Mouse (Mus musculus) midbrain, embryonic 14.5 days (tissue): Measurements from ENCODE around the gene Hsp90ab1. TPM values are rescaled to one million over a fixed set of nuclear protein-coding genes. Genes with fewer than 3 reads are reported as not detected.

Source experiments
- ATAC-seq: fragments of 200-750 bp; cut with Nextera tagmentation; 2 replicates; pipeline ENCODE4 v1.8.0; 2017; ENCODE audit warnings: moderate number of reproducible peaks, moderate library complexity; ENCODE audit not compliant: low FRiP score, low TSS enrichment
- DNase-seq: peaks from one replicate; pipeline ENCODE4 v3.0.0-alpha.2; 2015
- H3K27ac ChIP-seq: fragments of 300-500 bp; sonication (generic); replicated peaks from 2 replicates; pipeline ENCODE4 v1.5.1; 2014; ENCODE audit warnings: mild to moderate bottlenecking, low read depth, low read length, moderate library complexity
- H3K27me3 ChIP-seq: fragments of 300-500 bp; sonication (generic); 2 replicates; pipeline ENCODE4 v1.6.1; 2014; ENCODE audit warnings: low read length, control low read depth, mixed read lengths; ENCODE audit not compliant: control insufficient read depth, insufficient read depth
- H3K36me3 ChIP-seq: fragments of 300-500 bp; sonication (generic); 2 replicates; pipeline ENCODE4 v1.6.1; 2014; ENCODE audit warnings: low read length, control low read depth; ENCODE audit not compliant: control insufficient read depth, insufficient read depth
- H3K4me1 ChIP-seq: fragments of 300-500 bp; sonication (generic); 2 replicates; pipeline ENCODE4 v1.6.1; 2014; ENCODE audit warnings: mild to moderate bottlenecking, antibody characterized with exemption, low read length, control low read depth; ENCODE audit not compliant: control insufficient read depth, insufficient read depth
- H3K4me2 ChIP-seq: fragments of 300-500 bp; sonication (generic); 2 replicates; pipeline ENCODE4 v1.6.1; 2014; ENCODE audit warnings: mild to moderate bottlenecking, low read length, moderate library complexity
- H3K4me3 ChIP-seq: fragments of 300-500 bp; sonication (generic); replicated peaks from 2 replicates; pipeline ENCODE4 v1.5.1; 2014; ENCODE audit warnings: low read depth, low read length
- H3K9ac ChIP-seq: fragments of 300-500 bp; sonication (generic); replicated peaks from 2 replicates; pipeline ENCODE4 v1.6.1; 2014; ENCODE audit warnings: mild to moderate bottlenecking, low read length, moderate library complexity
- H3K9me3 ChIP-seq: fragments of 300-500 bp; sonication (generic); 2 replicates; pipeline ENCODE4 v1.6.1; 2016; ENCODE audit warnings: low read length, control low read depth, mixed read lengths; ENCODE audit not compliant: control insufficient read depth
- WGBS: fragments of 180-500 bp; shearing (Covaris S2); extraction: QIAGEN DNeasy Blood & Tissue Kit; methylation state at CpG from one replicate; pipeline ENCODE4 v1.1.7; 2014; 5-methylcytosine and 5-hydroxymethylcytosine counted together
- polyA plus RNA-seq: library from polyadenylated mRNA; unstranded; fragments of >200 nt; fragmentation: Nextera tagmentation; extraction: Ambion mirVana; gene quantifications from 2 replicates; pipeline ENCODE4 v1.2.1, GENCODE M21; 2014

The Hsp90ab1 gene
- polyA plus RNA-seq, 1 experiment from 2014 or later: 1,388 TPM

DNA sequence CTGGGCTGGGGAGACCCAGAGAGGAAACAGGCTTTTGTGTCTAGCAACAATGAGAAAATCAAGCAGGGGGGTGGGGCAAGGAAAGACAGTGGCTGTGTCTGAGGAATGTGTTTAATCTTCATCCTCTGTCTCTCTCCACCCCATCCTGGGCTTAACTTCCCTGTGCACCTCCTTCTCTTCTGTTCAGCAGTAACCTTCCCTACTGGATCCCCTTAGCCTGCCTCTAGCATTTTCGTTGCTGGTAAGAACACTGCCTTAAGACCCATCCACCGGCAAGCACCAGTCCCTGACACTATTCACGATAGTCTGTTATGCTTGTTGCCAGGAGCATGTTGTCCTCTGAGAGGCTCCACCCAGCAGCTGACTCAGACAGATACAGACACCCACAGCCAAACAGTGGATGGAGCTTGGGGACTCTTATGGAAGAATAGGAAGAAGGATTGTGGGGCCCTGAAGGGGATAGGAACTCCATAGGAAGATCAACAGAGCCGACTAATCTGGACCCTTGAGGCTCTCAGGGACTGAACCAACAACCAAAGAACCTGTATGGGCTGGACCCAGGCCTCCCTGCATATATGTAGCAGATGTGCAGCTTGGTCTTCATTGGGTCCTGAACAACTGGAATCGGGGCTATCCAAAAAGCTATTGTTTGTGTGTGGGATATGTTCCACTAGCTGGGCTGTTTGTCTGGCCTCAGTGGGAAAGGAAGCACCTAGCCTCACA is 37.2 kb upstream of the Hsp90ab1 start:
- Histone ChIP-seq H3K4me1 (peaks cover 5% of the 10 kb centered on the region; the same call in 1 of the 2 replicates), H3K4me3 (no peak overlapping the region), H3K9me3 (no peaks in the 10 kb centered on the region), H3K27ac (no peak overlapping the region), H3K9ac (no peak overlapping the region), H3K36me3 (no peaks in the 10 kb centered on the region), H3K4me2 (no peak overlapping the region), H3K27me3 (no peaks in the 10 kb centered on the region)
- ATAC-seq: no peak
- 17% methylated on average over 5 of the region's 5 CpGs for WGBS
- DNase-seq: no peak

DNA sequence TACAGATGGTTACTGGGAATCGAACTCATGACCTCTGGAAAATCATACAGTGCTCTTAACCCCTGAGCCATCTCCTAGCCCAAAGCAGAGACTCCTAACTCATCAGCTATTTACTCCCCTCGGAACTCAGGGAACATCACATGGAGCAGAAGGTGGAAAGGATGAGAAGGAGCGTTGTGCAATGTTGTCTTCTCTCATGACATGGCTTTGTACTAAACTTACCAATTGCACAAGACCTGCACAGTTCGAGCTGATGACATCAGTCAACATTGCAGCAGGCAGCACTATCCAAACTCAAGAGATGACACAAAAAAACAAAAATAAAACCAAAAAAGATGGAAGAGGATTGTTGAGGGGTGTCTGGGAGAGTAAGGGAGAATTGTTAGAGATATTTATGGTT is 35.3 kb upstream of the Hsp90ab1 start:
- H3K4me2 ChIP-seq: no peak overlapping the region
- H3K36me3 ChIP-seq: no peaks in the 10 kb centered on the region
- ATAC-seq (no peak), DNase-seq (no peak)
- H3K9ac ChIP-seq: no peak overlapping the region
- H3K27me3 ChIP-seq: no peaks in the 10 kb centered on the region
- H3K4me1 ChIP-seq: peaks cover 5% of the 10 kb centered on the region; the same call in 1 of the 2 replicates
- no peaks in the 10 kb centered on the region for H3K9me3 ChIP-seq
- no peak overlapping the region for H3K27ac ChIP-seq
- 92% methylated on average over 4 of the region's 4 CpGs for WGBS
- no peak overlapping the region for H3K4me3 ChIP-seq

DNA sequence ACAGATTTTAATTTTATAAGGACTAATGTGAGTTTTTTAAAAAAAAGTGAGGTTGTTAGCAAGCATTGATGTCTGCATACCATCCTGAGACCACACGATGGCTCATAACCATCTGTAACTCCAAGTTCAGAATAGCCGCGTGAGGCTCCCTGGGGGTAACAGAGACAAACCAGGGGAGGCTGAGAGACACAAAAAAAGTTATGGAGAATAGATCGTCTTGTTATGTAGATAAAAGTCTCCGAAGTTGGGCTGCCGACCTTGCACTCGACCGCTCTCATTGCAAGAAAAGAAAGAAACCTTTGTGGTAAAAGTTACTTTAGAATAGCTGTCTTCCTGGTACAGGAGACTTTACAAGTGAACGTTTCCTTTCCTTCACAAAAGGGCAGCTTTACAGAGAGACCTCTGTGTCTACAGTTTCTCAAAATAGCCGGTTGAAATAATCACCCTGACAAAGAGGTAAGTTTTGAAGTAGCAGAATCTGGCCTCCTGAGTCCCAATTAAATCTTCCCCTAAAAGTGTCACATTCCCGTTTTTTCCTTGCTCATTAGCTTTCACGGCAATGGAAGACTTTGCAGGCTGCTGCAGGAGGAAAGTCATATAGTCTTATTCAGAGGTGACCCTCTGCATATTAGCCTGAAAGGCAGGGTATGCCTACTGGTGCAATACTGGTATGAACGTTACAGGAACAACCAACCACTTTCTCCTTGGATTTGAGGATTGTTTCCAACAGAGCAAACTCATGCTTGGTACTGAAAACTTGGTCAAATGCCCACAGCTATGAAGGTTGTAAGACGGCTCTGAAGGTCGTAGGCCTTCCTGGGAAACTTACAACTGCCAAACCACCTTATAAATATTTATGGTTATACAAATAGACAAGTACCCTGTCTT is 34.2 kb upstream of the Hsp90ab1 start:
- Histone ChIP-seq H3K36me3 (no peaks in the 10 kb centered on the region), H3K4me1 (peaks cover 5% of the 10 kb centered on the region; the same call in 1 of the 2 replicates), H3K27me3 (0 out of 2 replicates have a peak, but pooled peaks cover 2% of the 10 kb centered on the region), H3K9me3 (no peaks in the 10 kb centered on the region), H3K4me3 (no peak overlapping the region), H3K4me2 (no peak overlapping the region), H3K9ac (no peak overlapping the region), H3K27ac (no peak overlapping the region)
- ATAC-seq: no peak
- 86% methylated on average over 15 of the region's 15 CpGs for WGBS
- no peak for DNase-seq

GRCm38 (mm10) chr17:45602984-45603383 is 29.9 kb upstream of the Hsp90ab1 start:
- DNase-seq (no peak), ATAC-seq (no peak)
- no peaks in the 10 kb centered on the region for H3K36me3 ChIP-seq
- H3K9ac ChIP-seq: no peak overlapping the region
- H3K27me3 ChIP-seq: peaks cover 23% of the 10 kb centered on the region
- no peak overlapping the region for H3K4me2 ChIP-seq
- H3K9me3 ChIP-seq: no peaks in the 10 kb centered on the region
- H3K4me1 ChIP-seq: peaks cover 6% of the 10 kb centered on the region
- H3K4me3 ChIP-seq: no peak overlapping the region
- no peak overlapping the region for H3K27ac ChIP-seq
- WGBS: 85% methylated on average over 3 of the region's 3 CpGs

DNA sequence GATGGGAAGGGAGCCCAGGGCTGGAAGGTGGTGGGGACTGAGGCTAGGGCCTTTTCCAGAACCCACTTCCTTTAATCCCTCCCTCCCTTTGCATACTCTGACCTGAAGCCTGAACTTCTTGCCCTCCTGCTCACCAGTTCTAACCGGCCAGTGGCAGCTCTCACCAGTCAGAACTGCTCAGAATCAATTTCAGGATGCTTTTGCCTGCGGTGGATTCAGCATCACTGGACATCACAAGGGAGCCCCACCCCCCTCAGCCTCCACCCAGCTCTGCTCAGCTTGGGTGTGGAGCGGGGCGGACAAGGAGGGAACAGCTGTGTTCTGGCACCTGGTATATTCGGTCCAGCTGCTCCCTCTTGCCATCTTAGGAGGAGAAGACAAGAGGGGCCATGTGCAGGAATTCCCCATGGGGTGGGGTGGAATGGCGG is 28.8 kb upstream of the Hsp90ab1 start, which contains the start of gene Mymx:
Gene Mymx (minus strand): TSS at position 226 of the 428 bp plus-strand sequence.
- 38% methylated on average over 6 of the region's 6 CpGs for WGBS
- Histone ChIP-seq H3K9me3 (no peaks in the 10 kb centered on the region), H3K27ac (no peak within 1 kb of the TSS), H3K4me3 (no peak within 1 kb of the TSS), H3K36me3 (no peaks in the 10 kb centered on the region), H3K27me3 (peaks cover 23% of the 10 kb centered on the region), H3K9ac (no peak within 1 kb of the TSS), H3K4me1 (peaks cover 6% of the 10 kb centered on the region), H3K4me2 (no peak within 1 kb of the TSS)
- no peak for DNase-seq
- ATAC-seq: no peak

DNA sequence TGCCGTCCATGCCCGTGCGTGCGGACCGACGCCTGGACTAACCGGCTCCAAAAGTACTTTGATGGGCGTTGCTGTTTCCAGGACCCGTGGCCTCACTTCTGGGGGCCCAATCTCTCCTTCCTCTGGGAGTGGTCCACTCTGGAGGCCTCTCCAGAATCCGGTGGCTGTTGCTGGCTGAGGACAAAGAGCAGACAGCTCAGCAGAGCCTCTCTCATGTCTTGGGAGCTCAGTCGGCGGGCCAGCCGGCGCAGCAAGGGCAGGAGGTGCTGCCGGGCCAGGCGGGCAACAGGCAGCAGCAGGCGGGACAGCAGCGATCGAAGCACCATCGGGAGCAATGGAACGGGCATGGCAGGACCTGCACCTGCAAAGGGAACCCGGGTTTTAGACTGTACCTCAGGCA is 28.3 kb upstream of the Hsp90ab1 start:
- H3K36me3 ChIP-seq: no peaks in the 10 kb centered on the region
- H3K9ac ChIP-seq: no peak overlapping the region
- H3K9me3 ChIP-seq: no peaks in the 10 kb centered on the region
- DNase-seq (no peak), ATAC-seq (no peak)
- no peak overlapping the region for H3K27ac ChIP-seq
- no peak overlapping the region for H3K4me2 ChIP-seq
- WGBS: 9% methylated on average over 22 of the region's 22 CpGs
- H3K27me3 ChIP-seq: peaks cover 23% of the 10 kb centered on the region
- no peak overlapping the region for H3K4me3 ChIP-seq
- H3K4me1 ChIP-seq: peaks cover 7% of the 10 kb centered on the region

DNA sequence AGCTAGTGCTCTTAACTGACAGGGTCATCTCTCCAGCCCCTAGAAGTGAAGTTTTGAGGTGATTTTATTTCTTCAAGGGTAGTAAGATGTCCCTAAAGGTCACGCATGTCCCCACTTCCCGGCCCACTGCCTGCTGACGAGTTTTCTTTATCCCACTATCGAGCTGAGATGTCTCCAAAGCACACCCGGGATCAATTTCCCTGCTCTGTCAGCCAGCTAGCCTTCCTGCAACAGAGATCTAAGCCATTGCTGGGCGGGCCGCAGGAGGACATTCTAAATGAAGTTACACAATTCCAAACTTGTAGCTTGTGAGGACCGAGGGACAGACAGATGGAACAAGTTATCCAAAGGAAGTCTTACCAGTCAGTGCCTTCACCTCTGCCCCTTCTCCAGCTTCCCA is 27.2 kb upstream of the Hsp90ab1 start:
- no peaks in the 10 kb centered on the region for H3K9me3 ChIP-seq
- no peak overlapping the region for H3K9ac ChIP-seq
- no peak for ATAC-seq
- no peak overlapping the region for H3K4me3 ChIP-seq
- no peak for DNase-seq
- no peak overlapping the region for H3K4me2 ChIP-seq
- H3K27me3 ChIP-seq: peaks cover 23% of the 10 kb centered on the region
- peaks cover 16% of the 10 kb centered on the region for H3K4me1 ChIP-seq
- H3K36me3 ChIP-seq: no peaks in the 10 kb centered on the region
- WGBS: 52% methylated on average over 8 of the region's 8 CpGs
- no peak overlapping the region for H3K27ac ChIP-seq

DNA sequence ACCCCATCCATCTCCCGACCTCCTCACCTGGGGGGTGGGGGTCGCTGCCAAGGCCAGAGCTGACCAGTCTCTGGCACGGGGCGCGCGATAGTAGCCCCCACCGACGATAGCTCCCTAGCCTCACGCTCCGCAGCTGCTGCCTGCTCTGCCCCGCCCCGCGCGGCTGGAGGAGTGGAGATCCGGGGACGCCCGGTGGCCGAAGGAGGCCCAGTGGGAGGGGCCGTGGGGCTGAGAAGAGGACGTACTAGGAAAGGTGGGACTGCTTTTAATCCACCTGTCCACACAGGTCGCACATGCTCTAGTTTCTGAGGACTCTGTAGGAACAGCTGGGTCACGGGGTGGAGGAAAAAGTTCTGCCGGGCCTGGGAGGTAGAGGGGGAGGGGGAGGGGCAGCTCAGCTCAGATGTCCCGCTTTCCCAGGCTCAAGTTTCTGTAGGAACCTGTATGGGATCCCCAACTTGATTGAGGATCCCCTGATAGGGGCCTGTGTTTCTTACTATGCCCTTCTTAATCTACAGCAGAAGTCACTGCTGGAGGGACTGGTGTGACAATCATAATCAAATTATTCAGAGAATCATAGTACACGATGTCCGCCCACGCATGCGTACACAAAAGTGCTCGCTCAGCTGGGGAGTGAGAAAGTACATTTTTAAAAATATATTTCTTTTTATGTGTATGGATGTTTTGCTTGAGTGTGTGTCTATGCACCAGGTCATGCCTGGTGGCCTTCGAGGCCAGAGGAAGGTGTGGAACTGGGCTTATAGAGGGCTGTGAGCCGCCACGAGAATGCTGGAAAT is 26.6 kb upstream of the Hsp90ab1 start, which contains the start of gene Slc29a1:
Gene Slc29a1 (minus strand): TSS at position 161 of the 797 bp plus-strand sequence.
- DNase-seq (peak; percentile 58), ATAC-seq (peak; percentile 25; the same call in 1 of the 2 replicates)
- WGBS: 15% methylated on average over 32 of the region's 32 CpGs
- no peaks in the 10 kb centered on the region for H3K36me3 ChIP-seq
- H3K4me3 ChIP-seq: peak within 1 kb of the TSS; percentile 17; the same call in 1 of the 2 replicates
- H3K9me3 ChIP-seq: no peaks in the 10 kb centered on the region
- no peak within 1 kb of the TSS for H3K27ac ChIP-seq
- peak within 1 kb of the TSS; percentile 51 for H3K4me2 ChIP-seq
- H3K27me3 ChIP-seq: peaks cover 25% of the 10 kb centered on the region
- H3K9ac ChIP-seq: no peak within 1 kb of the TSS; the same call in 1 of the 2 replicates
- H3K4me1 ChIP-seq: peaks cover 22% of the 10 kb centered on the region
